Mouse (Mus musculus) frontal cortex, postnatal 14 days (tissue): ENCODE results near the gene Med15.
"Not testable (repeated sequence)": the region's sequence is repeated elsewhere in the genome, so short reads cannot be mapped to it uniquely, and the experiment has no call there.

Source experiments
- DNase-seq, 2 experiments: peaks; one replicate each; pipeline ENCODE4 v3.0.0; 2022; ENCODE audit warnings: low spot score in 2 of 2

Med15 gene

DNA sequence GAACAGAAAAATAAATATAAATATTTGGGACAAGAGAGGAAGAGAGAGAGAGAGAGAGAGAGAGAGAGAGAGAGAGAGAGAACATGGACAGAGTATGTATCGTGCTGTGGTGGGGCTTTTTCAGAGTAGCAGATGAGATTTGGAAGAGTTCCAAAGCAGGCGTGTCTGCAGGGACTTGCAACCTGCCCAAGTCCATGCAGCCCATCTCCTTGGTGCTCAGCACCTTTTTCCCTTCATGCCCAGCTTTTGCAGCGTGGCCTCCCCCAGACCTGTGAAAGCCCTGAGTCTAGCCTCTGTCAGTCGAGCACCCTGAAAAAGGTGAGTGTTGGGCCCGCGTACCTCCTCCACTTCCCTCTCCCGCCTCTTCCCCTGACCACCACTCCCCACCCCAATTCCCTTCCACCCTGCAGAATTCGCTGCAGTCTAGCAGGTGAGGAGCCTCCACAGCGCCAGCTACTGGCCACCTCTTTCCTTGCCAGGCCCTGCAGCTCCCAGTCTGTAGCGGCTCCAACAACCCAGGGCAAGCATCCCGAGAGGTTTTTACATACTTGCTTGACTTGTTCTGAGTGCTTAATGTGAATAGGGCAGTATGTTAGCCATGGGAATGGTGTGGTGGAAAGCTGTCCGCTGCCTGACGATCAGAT, 114.6 kb downstream of the Med15 start:
- DNase-seq = peak in 1 of 2 experiments; percentile 22

DNA sequence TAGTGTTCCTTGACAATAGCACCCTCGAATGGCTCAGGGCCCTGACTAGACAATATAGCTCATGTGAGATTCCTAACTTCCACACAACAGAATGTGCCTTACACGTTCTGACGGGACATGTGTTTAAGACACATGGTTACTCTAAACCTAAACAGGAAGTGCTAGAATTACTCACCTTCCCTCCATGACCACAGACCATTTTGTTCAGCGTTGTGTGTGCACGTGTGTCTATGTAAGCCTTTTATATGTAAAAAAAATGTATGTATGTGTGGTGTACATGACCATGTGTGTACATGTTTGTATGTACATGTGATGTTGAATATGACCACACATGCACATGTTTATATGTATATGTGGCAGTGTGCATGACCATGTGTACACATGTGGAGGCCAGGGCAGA, 116.5 kb downstream of the Med15 start:
- DNase-seq = no peak

DNA sequence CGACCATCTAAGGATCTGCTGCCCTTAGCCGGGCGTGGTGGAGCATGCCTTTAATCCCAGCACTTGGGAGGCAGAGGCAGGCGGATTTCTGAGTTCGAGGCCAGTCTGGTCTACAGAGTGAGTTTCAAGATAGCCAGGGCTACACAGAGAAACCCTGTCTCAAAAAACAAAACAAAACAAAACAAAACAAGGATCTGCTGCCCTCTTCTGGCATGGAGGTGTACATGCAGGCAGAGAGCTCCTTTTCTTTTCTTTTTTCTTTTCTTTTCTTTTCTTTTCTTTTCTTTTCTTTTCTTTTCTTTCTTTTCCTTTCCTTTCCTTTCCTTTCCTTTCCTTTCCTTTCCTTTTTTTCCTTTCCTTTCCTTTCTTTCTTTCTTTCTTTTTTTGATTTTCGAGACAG, 118.0 kb downstream of the Med15 start:
- not testable (repeated sequence) for DNase-seq

DNA sequence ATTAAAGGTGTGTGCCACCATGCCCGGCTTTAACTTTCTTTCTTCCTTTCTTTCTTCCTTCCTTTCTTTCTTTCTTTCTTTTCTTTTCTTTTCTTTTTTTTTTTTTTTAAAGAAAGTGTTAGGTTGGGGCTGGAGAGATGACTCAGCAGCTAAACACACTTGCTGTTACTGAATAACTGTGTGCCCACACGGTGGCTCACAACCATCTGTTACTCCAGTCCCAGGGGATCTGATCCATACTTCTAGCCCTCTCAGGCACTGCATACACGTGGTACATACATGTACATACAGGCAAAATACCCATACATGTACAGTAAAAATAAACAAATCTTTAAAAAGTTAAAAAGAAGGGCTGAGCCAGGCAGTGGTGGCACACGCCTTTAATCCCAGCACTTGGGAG, 121.3 kb downstream of the Med15 start:
- no peak for DNase-seq

DNA sequence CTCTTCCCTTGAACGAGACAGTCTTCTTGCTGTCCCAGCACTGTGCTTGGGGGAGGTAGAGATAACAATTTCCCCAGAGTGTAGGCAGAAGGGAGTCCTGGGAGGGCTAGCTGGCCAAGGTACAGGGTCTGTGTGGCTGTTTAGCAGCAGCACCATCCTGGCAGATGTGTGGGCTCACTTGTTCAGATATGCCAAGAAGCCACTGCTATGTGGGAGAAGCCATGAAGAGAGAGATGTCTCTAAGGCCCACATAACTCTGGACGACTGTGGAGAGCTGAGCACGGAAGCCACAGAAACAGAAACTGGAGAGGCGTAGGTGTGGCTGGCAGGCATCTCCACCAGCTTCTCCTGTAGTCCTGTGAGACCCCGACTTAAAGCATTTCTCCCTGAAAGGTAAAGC, 127.0 kb downstream of the Med15 start:
- DNase-seq = no peak

DNA sequence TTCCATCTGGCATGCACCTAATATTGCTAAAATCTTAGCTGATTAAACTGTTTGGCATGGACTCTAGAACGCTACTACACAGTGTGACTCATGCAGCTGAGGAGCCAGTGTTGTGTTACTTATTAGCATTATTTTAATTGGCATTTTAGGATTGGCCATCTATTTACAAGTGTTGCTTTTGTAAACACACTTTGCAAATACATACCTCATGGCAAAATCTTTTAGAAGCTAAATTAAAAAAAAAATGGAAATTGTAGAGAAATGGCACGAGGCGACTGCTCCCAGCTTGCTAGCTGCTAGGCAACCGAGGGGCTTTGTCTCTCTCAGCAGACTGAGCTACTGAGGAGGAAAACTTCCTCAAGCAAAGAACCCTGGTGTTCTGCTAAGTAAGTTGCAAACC, 127.8 kb downstream of the Med15 start:
- no peak for DNase-seq
